ENCODE assay signal across 8 mouse cellular contexts in genomic region chr2:103760906-103761716, GRCm38 (mm10). TPM values are rescaled to one million over a fixed set of nuclear protein-coding genes. Genes with fewer than 3 reads are reported as not detected.
A peak's percentile ranks its signal among the peaks of the same experiment; 100 is the strongest.
DNase-seq lines count a peak whose midpoint lies in the region; ATAC-seq and TF ChIP-seq lines count a peak whose summit lies in the region.

Nat10 (minus strand) TSS chr2:103761270.

- DNase-seq in MN1 (ENCODE audit: low spot score), result peak; percentile 99
- peak; percentile 99 for DNase-seq in cerebellum, adult 9-10 months
- peak; percentile 97 for DNase-seq in hindbrain, embryonic 10.5 days (ENCODE audit: low spot score)
- DNase-seq in layer of hippocampus, adult 9-11 months, result peak; percentile 99
- peak; percentile 99 for DNase-seq in lung, postnatal 0 days (ENCODE audit: low spot score)
- peak; percentile 98 for DNase-seq in ovary, postnatal 14 days (ENCODE audit: low spot score)
- peak; percentile 98 for DNase-seq in thymus, postnatal 14 days

- peak; percentile 56; the same call in 1 of the 2 replicates for TF ChIP-seq EP300 in lung, postnatal 0 days (IDR thresholded peaks at IDR 0.05)

- peak within 1 kb of the TSS; percentile 48 for H3K9ac ChIP-seq in lung, postnatal 0 days (replicated peaks; ENCODE audit: low read depth)

- no peaks in the 10 kb centered on the region for H3K27me3 ChIP-seq in hindbrain, embryonic 10.5 days (ENCODE audit: insufficient read depth, poor library complexity, severe bottlenecking)
- no peaks in the 10 kb centered on the region for H3K27me3 ChIP-seq in lung, postnatal 0 days (replicated peaks; ENCODE audit: insufficient read depth, low read length)

- ATAC-seq in frontal cortex, adult (ENCODE audit: low TSS enrichment), result peak; percentile 97
- ATAC-seq in lung, postnatal 0 days, result peak; percentile 98

- no peak for TF ChIP-seq CTCF in lung, postnatal 0 days (IDR thresholded peaks at IDR 0.05)

- H3K36me3 ChIP-seq in hindbrain, embryonic 10.5 days, result peaks cover 28% of the 10 kb centered on the region
- H3K36me3 ChIP-seq in lung, postnatal 0 days (ENCODE audit: insufficient read depth, low read length), result no peaks in the 10 kb centered on the region; the same call in 1 of the 2 replicates

- no peaks in the 10 kb centered on the region for H3K9me3 ChIP-seq in hindbrain, embryonic 10.5 days
- no peaks in the 10 kb centered on the region for H3K9me3 ChIP-seq in lung, postnatal 0 days (ENCODE audit: low read length)

- H3K4me1 ChIP-seq in hindbrain, embryonic 10.5 days (replicated peaks), result peaks cover 24% of the 10 kb centered on the region
- H3K4me1 ChIP-seq in lung, postnatal 0 days (ENCODE audit: insufficient read depth, low read depth, low read length), result no peaks in the 10 kb centered on the region

- WGBS in hindbrain, embryonic 10.5 days, result under 1% methylated on average over 47 of the region's 47 CpGs
- WGBS in lung, postnatal 0 days, result under 1% methylated on average over 47 of the region's 47 CpGs

- H3K27ac ChIP-seq in hindbrain, embryonic 10.5 days, result peak within 1 kb of the TSS; percentile 82
- peak within 1 kb of the TSS; percentile 64 for H3K27ac ChIP-seq in lung, postnatal 0 days (ENCODE audit: low read length)

- H3K4me3 ChIP-seq in hindbrain, embryonic 10.5 days, result peak within 1 kb of the TSS; percentile 78
- peak within 1 kb of the TSS; percentile 74 for H3K4me3 ChIP-seq in lung, postnatal 0 days (ENCODE audit: low read depth, low read length)

- H3K4me2 ChIP-seq in lung, postnatal 0 days (replicated peaks; ENCODE audit: low read depth, low read length), result peak within 1 kb of the TSS; percentile 91

RNA-seq across cellular contexts. Expression of gene Nat10, which starts in this region (rescaled TPM):
- polyA plus RNA-seq in hindbrain, embryonic 10.5 days (2016; fragmentation: Nextera tagmentation; extraction: Ambion mirVana), result 26.3 and 30.9 TPM in 2 replicates
- 6.2 TPM in 2 replicates for polyA plus RNA-seq in lung, postnatal 0 days (2015; fragmentation: Nextera tagmentation; extraction: Ambion mirVana)

Comparison
In these comparisons a context has a peak if more than half of its experiments do, and no peak if none do; other contexts are left out.
1. Peak in every context shown above with its lines: DNase-seq, ATAC-seq, H3K4me3 ChIP-seq and H3K27ac ChIP-seq.